Mouse (Mus musculus) testis, adult 2 months (tissue): ENCODE measurements around the gene Dnm3.

Source experiments
- CTCF ChIP-seq: fragments of 200-500 bp; IDR thresholded peaks from 2 replicates; pipeline ENCODE4 v1.5.1; 2012; ENCODE audit warnings: low read depth, mild to moderate bottlenecking, inconsistent platforms, low read length, moderate library complexity; ENCODE audit not compliant: control insufficient read depth, insufficient read depth, insufficient replicate concordance
- POLR2A ChIP-seq: fragments of 200-500 bp; IDR thresholded peaks from 2 replicates; pipeline ENCODE4 v1.6.1; 2012; ENCODE audit warnings: low read depth, mild to moderate bottlenecking, inconsistent platforms, low read length, moderate library complexity; ENCODE audit not compliant: control insufficient read depth

DNA sequence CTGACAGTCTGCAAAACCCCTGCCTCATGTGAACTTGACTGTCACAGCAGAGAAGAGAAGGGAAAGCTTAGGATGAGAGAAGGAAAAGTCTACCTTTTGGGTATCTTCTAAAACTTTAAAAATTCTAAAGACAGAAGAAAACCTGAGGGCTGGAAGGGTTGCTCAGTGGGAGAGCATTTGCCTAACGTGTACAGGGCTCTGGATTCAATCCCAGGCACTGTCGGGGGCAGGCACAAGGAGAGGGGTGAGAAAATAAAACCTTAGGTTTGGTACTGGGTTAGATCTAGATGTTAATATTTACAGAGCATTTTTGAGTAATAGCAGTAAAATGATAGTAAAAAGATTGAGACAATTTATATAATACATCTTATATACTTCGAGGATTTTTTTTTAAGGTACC is 353.4 kb downstream of the Dnm3 start:
- TF ChIP-seq CTCF: no peak
- no peak for TF ChIP-seq POLR2A
